Mouse (Mus musculus) erythroblast, embryonic 14.5 days (primary cell): ENCODE results near the gene Vamp5.

Experiments
- GATA1 ChIP-seq: IDR thresholded peaks from 2 replicates; pipeline ENCODE4 v1.6.1; 2012; ENCODE audit warnings: low read length, inconsistent platforms, mixed read lengths
- TAL1 ChIP-seq: IDR thresholded peaks from 3 replicates; pipeline ENCODE4 v1.6.1; 2012; ENCODE audit warnings: low read length, inconsistent platforms, mixed read lengths

- no peak for TF ChIP-seq GATA1
- TF ChIP-seq TAL1, result no peak
These were observed 1.6 kb downstream of the Vamp5 start for GRCm38 (mm10) chr6:72378510-72379234.
